Mouse (Mus musculus): ENCODE measurements around the gene Mroh2a.

DNA sequence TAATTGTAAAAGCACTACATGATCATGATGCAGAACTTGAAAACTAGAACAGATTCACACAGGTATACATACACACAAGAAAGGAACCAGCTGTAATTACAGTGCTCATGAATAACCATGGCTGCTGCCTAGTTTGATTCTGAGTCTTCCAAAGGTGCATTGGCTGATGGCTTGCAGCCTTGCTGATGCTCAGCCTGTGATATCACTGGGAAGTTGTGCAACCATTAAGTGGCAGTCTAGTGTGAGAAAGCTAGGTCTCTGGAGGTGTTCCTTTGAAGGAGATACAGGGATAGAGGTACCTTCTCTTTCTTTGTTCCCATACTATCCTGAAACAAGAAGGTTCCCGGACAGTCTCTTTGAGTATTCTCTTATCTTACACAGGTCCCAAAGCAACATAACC, 7.7 kb upstream of the Mroh2a start:
- TF ChIP-seq POLR2A (IDR thresholded peaks at IDR 0.05; ENCODE audit: extremely low read depth, insufficient read depth, low read length) (no peak), CTCF (IDR thresholded peaks at IDR 0.05; ENCODE audit: extremely low read depth, insufficient read depth, low read length) (no peak)

Data from cortical plate, adult 2 months (tissue).